Mouse (Mus musculus) right cerebral cortex, postnatal 25 days (tissue): ENCODE measurements at regions not wholly inside any gene's neighbourhood (a gene's known extent, or its start where the extent isn't known, plus 50 kb on each side); places are given as distances from the start of the nearest gene placed in this dataset.

Source experiments
- DNase-seq: peaks from one replicate; pipeline ENCODE4 v3.0.0; 2022

GRCm38 (mm10) chr9:113295850-113296467 is 412.1 kb downstream of the Pdcd6ip start:
- DNase-seq, result no peak

GRCm38 (mm10) chr9:113287397-113287796 is 420.7 kb downstream of the Pdcd6ip start:
- no peak for DNase-seq

GRCm38 (mm10) chr9:113283244-113283643 is 424.8 kb downstream of the Pdcd6ip start:
- DNase-seq, result no peak

- no peak for DNase-seq
Observed at GRCm38 (mm10) chr9:113270595-113270994, 437.5 kb downstream of the Pdcd6ip start.

- no peak for DNase-seq
Observed at GRCm38 (mm10) chr9:113267696-113268095, 440.4 kb downstream of the Pdcd6ip start.

- peak; percentile 75 for DNase-seq
Observed at GRCm38 (mm10) chr9:113263636-113264035, 444.4 kb downstream of the Pdcd6ip start.

- no peak for DNase-seq
Observed at GRCm38 (mm10) chr9:113260296-113260695, 447.8 kb downstream of the Pdcd6ip start.

GRCm38 (mm10) chr9:113258556-113258955 is 449.5 kb downstream of the Pdcd6ip start:
- no peak for DNase-seq

GRCm38 (mm10) chr9:113248703-113249274 is 459.3 kb downstream of the Pdcd6ip start:
- DNase-seq, result peak; percentile 65

GRCm38 (mm10) chr9:113247950-113248349 is 460.1 kb downstream of the Pdcd6ip start:
- peak; percentile 54 for DNase-seq

- DNase-seq, result no peak
Observed at GRCm38 (mm10) chr9:113243870-113244269, 464.2 kb downstream of the Pdcd6ip start.

GRCm38 (mm10) chr9:113233370-113233769 is 474.7 kb downstream of the Pdcd6ip start:
- no peak for DNase-seq

- DNase-seq, result no peak
Observed at GRCm38 (mm10) chr9:113229391-113229790, 478.7 kb downstream of the Pdcd6ip start.

- no peak for DNase-seq
Observed at GRCm38 (mm10) chr9:113213930-113214329, 494.1 kb downstream of the Pdcd6ip start.

- DNase-seq, result no peak
Observed at GRCm38 (mm10) chr9:113212389-113212788, 495.7 kb downstream of the Pdcd6ip start.

- no peak for DNase-seq
Observed at GRCm38 (mm10) chr9:113208181-113208580, 499.9 kb downstream of the Pdcd6ip start.

- no peak for DNase-seq
Observed at GRCm38 (mm10) chr9:113199241-113199640, 508.8 kb downstream of the Pdcd6ip start.

GRCm38 (mm10) chr9:113195556-113195955 is 512.5 kb downstream of the Pdcd6ip start:
- no peak for DNase-seq

GRCm38 (mm10) chr9:113192773-113193172 is 515.3 kb downstream of the Pdcd6ip start:
- DNase-seq, result no peak

GRCm38 (mm10) chr9:113191163-113191562 is 516.9 kb downstream of the Pdcd6ip start:
- DNase-seq, result no peak

- no peak for DNase-seq
Observed at GRCm38 (mm10) chr9:113181182-113181581, 526.9 kb downstream of the Pdcd6ip start.

- no peak for DNase-seq
Observed at GRCm38 (mm10) chr9:113177918-113178235, 530.2 kb downstream of the Pdcd6ip start.

GRCm38 (mm10) chr9:113177181-113177917 is 530.7 kb downstream of the Pdcd6ip start:
- DNase-seq, result peak; percentile 81

GRCm38 (mm10) chr9:113171767-113172405 is 536.2 kb downstream of the Pdcd6ip start:
- peak; percentile 69 for DNase-seq
